Mouse (Mus musculus): ENCODE results near the gene Pip5kl1. TPM values are rescaled to one million over a fixed set of nuclear protein-coding genes. Genes with fewer than 3 reads are reported as not detected.

The Pip5kl1 gene
- polyA plus RNA-seq, 1 experiment from 2014 or later: 0.50 TPM

DNA sequence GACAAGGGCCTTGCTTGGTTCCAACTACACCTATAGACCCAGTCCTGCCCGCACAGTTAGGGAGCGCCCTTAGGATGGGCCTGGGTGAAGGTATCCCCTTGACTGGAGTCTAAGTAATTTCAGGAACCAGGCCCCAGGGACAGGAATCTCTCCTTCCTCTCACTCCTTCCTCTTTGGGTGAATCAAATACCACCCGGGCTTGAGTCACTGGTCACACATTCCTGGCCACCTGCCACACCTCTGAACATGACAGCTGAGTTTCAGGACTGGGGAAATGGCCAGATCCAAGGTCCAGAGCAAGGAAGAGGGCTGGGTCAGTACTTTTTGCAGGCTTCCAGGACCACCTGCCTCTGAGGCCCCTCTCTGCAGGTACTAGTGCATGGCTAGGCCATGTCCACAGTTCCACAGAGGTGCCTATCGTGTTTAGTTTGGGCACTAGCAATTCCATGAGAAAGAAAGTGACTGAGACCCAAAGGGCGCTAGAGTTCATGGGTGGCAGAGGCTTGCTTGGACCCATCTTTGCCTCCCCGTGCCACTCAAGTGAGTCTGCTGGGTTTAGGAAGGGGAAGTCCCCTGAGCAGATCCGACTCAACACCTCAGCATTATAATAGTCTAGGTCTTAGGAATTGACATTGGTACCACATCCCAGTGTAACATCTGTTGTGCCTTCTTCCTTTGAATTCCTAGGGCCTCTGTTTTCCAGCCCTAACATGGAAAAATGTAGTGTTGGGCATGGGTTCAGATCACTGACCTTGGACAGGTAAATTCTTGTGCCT, 26.4 kb upstream of the Pip5kl1 start:
- H3K4me3 ChIP-seq (ENCODE audit: low read depth, low read length): no peak overlapping the region
- no peak overlapping the region for H3K27ac ChIP-seq (ENCODE audit: low read depth)
- 80% methylated on average over 7 of the region's 7 CpGs for WGBS
- TF ChIP-seq CTCF (IDR thresholded peaks at IDR 0.05; ENCODE audit: low read depth): no peak
- H3K9ac ChIP-seq: no peak overlapping the region
- no peaks in the 10 kb centered on the region for H3K27me3 ChIP-seq (ENCODE audit: insufficient read depth, low read length)
- no peaks in the 10 kb centered on the region for H3K4me1 ChIP-seq (ENCODE audit: insufficient read depth)
- ATAC-seq (ENCODE audit: insufficient read depth): no peak
- H3K4me2 ChIP-seq: no peak overlapping the region
- DNase-seq: no peak
- H3K36me3 ChIP-seq (ENCODE audit: insufficient read depth): peaks cover 2% of the 10 kb centered on the region; the same call in 1 of the 2 replicates
- H3K9me3 ChIP-seq (ENCODE audit: low read depth, low read length): no peaks in the 10 kb centered on the region

DNA sequence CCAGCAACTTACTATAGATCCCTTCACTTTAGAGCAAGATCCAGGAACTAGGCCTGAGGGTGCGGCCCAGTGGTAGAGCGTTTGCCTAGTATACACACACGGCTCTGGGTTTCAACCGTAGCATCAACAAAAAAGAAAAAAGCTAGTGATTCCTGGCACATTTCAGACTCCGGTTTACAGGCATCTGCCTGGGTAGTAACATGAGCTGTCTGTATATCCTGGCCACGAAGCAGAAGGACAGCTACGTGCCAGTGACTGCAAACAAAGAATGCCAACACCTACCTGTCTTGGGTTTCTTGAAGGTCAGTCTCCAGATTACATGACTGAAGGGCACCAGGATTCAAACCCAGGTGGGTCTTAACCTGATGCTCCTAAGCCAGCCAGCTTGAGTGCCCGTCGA, 25.4 kb upstream of the Pip5kl1 start:
- Histone ChIP-seq H3K4me1 (ENCODE audit: insufficient read depth) (no peaks in the 10 kb centered on the region), H3K36me3 (ENCODE audit: insufficient read depth) (peaks cover 2% of the 10 kb centered on the region; the same call in 1 of the 2 replicates), H3K27me3 (ENCODE audit: insufficient read depth, low read length) (no peaks in the 10 kb centered on the region), H3K9ac (no peak overlapping the region), H3K9me3 (ENCODE audit: low read depth, low read length) (no peaks in the 10 kb centered on the region), H3K27ac (ENCODE audit: low read depth) (no peak overlapping the region; the same call in 1 of the 2 replicates), H3K4me3 (ENCODE audit: low read depth, low read length) (no peak overlapping the region), H3K4me2 (no peak overlapping the region)
- no peak for TF ChIP-seq CTCF (IDR thresholded peaks at IDR 0.05; ENCODE audit: low read depth)
- DNase-seq (no peak), ATAC-seq (ENCODE audit: insufficient read depth) (no peak)
- 68% methylated on average over 9 of the region's 9 CpGs for WGBS

GRCm38 (mm10) chr2:32549764-32550163, 24.8 kb upstream of the Pip5kl1 start:
- Histone ChIP-seq H3K27me3 (ENCODE audit: insufficient read depth, low read length) (no peaks in the 10 kb centered on the region), H3K4me2 (no peak overlapping the region), H3K27ac (ENCODE audit: low read depth) (no peak overlapping the region; the same call in 1 of the 2 replicates), H3K4me1 (ENCODE audit: insufficient read depth) (no peaks in the 10 kb centered on the region), H3K9me3 (ENCODE audit: low read depth, low read length) (no peaks in the 10 kb centered on the region), H3K36me3 (ENCODE audit: insufficient read depth) (peaks cover 2% of the 10 kb centered on the region; the same call in 1 of the 2 replicates), H3K4me3 (ENCODE audit: low read depth, low read length) (no peak overlapping the region), H3K9ac (no peak overlapping the region)
- WGBS: 45% methylated on average over 6 of the region's 6 CpGs
- no peak for TF ChIP-seq CTCF (IDR thresholded peaks at IDR 0.05; ENCODE audit: low read depth)
- 0 out of 2 replicates have a peak, but pooled peaks have one; percentile 14 for ATAC-seq (ENCODE audit: insufficient read depth)
- peak; percentile 39 for DNase-seq

GRCm38 (mm10) chr2:32551236-32551635, 23.4 kb upstream of the Pip5kl1 start:
- WGBS: 75% methylated on average over 5 of the region's 5 CpGs
- no peak for TF ChIP-seq CTCF (IDR thresholded peaks at IDR 0.05; ENCODE audit: low read depth)
- H3K4me1 ChIP-seq (ENCODE audit: insufficient read depth): no peaks in the 10 kb centered on the region

GRCm38 (mm10) chr2:32553592-32554148, 20.9 kb upstream of the Pip5kl1 start:
- no peak overlapping the region for H3K9ac ChIP-seq
- no peak for TF ChIP-seq CTCF (IDR thresholded peaks at IDR 0.05; ENCODE audit: low read depth)
- H3K4me3 ChIP-seq (ENCODE audit: low read depth, low read length): no peak overlapping the region
- DNase-seq (no peak), ATAC-seq (ENCODE audit: insufficient read depth) (no peak)
- H3K4me1 ChIP-seq (ENCODE audit: insufficient read depth): no peaks in the 10 kb centered on the region
- H3K36me3 ChIP-seq (ENCODE audit: insufficient read depth): peaks cover 7% of the 10 kb centered on the region; the same call in 1 of the 2 replicates
- H3K27me3 ChIP-seq (ENCODE audit: insufficient read depth, low read length): no peaks in the 10 kb centered on the region
- WGBS: 74% methylated on average over 7 of the region's 7 CpGs
- H3K4me2 ChIP-seq: no peak overlapping the region
- no peaks in the 10 kb centered on the region for H3K9me3 ChIP-seq (ENCODE audit: low read depth, low read length)
- no peak overlapping the region for H3K27ac ChIP-seq (ENCODE audit: low read depth)

More at GRCm38 (mm10) chr2:32551236-32551635, 23.4 kb upstream of the Pip5kl1 start:
- no peaks in the 10 kb centered on the region for H3K9me3 ChIP-seq (ENCODE audit: low read depth, low read length)
- no peaks in the 10 kb centered on the region for H3K27me3 ChIP-seq (ENCODE audit: insufficient read depth, low read length)
- no peak for ATAC-seq (ENCODE audit: insufficient read depth)
- H3K4me3 ChIP-seq (ENCODE audit: low read depth, low read length): no peak overlapping the region
- no peak overlapping the region for H3K27ac ChIP-seq (ENCODE audit: low read depth)
- no peak for DNase-seq
- peaks cover 2% of the 10 kb centered on the region; the same call in 1 of the 2 replicates for H3K36me3 ChIP-seq (ENCODE audit: insufficient read depth)
- H3K4me2 ChIP-seq: no peak overlapping the region
- no peak overlapping the region for H3K9ac ChIP-seq

- DNase-seq: peak; percentile 30
- Histone ChIP-seq H3K4me1 (ENCODE audit: insufficient read depth) (no peaks in the 10 kb centered on the region), H3K9ac (peak overlapping the region; percentile 16; the same call in 1 of the 2 replicates), H3K9me3 (ENCODE audit: low read depth, low read length) (no peaks in the 10 kb centered on the region), H3K27me3 (ENCODE audit: insufficient read depth, low read length) (no peaks in the 10 kb centered on the region), H3K36me3 (ENCODE audit: insufficient read depth) (peaks cover 20% of the 10 kb centered on the region; the same call in 1 of the 2 replicates), H3K4me3 (ENCODE audit: low read depth, low read length) (no peak overlapping the region), H3K4me2 (no peak overlapping the region), H3K27ac (ENCODE audit: low read depth) (peak overlapping the region; percentile 50; the same call in 1 of the 2 replicates)
- WGBS: 42% methylated on average over 4 of the region's 4 CpGs
- ATAC-seq (ENCODE audit: insufficient read depth): no peak
- no peak for TF ChIP-seq CTCF (IDR thresholded peaks at IDR 0.05; ENCODE audit: low read depth)
Observed at GRCm38 (mm10) chr2:32555484-32555883, 19.1 kb upstream of the Pip5kl1 start.

DNA sequence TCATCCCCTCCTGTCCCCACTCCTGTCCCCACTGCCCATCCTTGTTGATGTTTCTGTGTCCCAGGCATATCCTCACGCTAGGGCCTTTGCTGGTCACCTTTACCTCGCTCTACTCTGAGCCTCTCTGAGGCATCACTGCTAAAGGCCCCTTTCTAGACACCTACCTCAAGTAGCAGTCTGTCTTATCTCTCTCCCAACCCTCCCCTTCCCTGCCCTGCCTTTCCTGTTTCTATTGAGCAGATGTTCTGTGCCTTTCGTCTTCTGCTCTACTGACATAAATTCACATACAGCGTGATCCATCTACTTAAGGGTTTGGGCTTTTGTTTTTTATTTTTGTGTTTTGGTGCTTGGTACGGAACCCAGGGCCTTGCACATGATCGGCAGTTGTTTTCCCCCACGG, 18.6 kb upstream of the Pip5kl1 start:
- WGBS: 77% methylated on average over 7 of the region's 7 CpGs
- no peak overlapping the region for H3K9ac ChIP-seq
- no peaks in the 10 kb centered on the region for H3K27me3 ChIP-seq (ENCODE audit: insufficient read depth, low read length)
- DNase-seq: no peak
- no peak overlapping the region for H3K4me2 ChIP-seq
- H3K9me3 ChIP-seq (ENCODE audit: low read depth, low read length): no peaks in the 10 kb centered on the region
- no peak overlapping the region for H3K27ac ChIP-seq (ENCODE audit: low read depth)
- peaks cover 20% of the 10 kb centered on the region; the same call in 1 of the 2 replicates for H3K36me3 ChIP-seq (ENCODE audit: insufficient read depth)
- TF ChIP-seq CTCF (IDR thresholded peaks at IDR 0.05; ENCODE audit: low read depth): no peak
- no peak overlapping the region for H3K4me3 ChIP-seq (ENCODE audit: low read depth, low read length)
- ATAC-seq (ENCODE audit: insufficient read depth): no peak
- H3K4me1 ChIP-seq (ENCODE audit: insufficient read depth): no peaks in the 10 kb centered on the region
